Mouse (Mus musculus): ENCODE measurements around the gene Hfe2.
"Not testable (repeated sequence)": the region's sequence is repeated elsewhere in the genome, so short reads cannot be mapped to it uniquely, and the experiment has no call there.

The Hfe2 gene

DNA sequence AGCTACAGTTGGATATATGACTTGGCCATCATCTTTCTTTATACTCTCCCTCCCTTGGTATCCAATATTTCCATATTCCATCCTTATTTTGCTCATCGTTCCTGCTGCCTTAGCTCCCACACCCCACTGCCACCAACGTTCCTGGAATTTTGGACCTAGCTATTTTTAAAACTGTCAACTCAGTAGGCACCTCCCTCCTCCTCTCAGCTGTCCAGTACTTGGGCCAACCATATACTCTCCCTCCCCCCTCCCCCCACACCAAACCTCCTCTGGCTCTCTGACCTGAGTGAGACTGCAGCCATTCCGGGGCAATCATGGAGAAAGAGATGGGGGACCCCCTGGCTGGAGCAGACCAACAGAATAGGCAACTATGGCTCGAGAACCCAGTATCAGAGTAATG is at the start of gene Hfe2:
Hfe2 (plus strand) TSS at position 259 of the 400 bp plus-strand sequence.
- DNase-seq (ENCODE audit: low spot score), result no peak

GRCm38 (mm10) chr3:96477084-96477483 is 47.9 kb upstream of the Hfe2 start:
- DNase-seq (ENCODE audit: low spot score), result no peak

DNA sequence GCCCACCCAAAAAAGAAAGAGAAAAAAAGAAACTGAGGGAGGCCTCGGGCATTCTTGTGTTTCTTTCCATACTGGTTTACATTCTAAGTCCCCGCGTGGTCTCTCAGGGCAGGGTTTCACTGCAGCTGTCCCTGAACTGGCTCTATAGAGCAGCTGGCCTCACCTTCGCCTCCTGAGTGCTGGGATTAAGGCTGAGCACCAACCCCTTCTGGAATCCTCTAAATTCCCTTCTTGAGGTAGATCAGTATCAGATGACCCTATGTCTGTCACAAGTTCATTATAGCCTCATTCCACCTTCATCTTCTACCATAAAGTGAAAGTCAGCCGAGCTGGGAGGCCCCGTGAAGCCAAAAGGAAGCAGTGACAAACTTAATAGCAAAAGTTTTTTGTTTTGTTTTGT is 47.4 kb upstream of the Hfe2 start:
- DNase-seq (ENCODE audit: low spot score), result no peak

DNA sequence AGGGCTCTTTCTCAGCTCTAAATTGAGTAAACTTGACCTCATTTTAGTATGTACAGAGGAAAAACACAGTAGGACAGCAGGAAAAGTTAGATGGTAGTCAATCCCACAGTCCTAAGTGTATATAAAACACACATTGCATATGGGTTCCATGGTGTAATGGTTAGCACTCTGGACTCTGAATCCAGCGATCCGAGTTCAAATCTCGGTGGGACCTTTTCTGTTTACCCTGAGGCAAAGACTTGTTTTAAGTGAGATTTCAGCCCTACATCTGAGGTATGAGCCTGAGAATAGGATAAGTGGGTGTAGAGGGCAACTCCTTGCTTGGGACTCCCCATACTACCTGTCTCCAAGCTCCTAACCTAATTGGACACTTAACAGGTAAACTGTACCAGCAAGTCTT is 45.7 kb upstream of the Hfe2 start:
- DNase-seq (ENCODE audit: low spot score), result peak; percentile 70

DNA sequence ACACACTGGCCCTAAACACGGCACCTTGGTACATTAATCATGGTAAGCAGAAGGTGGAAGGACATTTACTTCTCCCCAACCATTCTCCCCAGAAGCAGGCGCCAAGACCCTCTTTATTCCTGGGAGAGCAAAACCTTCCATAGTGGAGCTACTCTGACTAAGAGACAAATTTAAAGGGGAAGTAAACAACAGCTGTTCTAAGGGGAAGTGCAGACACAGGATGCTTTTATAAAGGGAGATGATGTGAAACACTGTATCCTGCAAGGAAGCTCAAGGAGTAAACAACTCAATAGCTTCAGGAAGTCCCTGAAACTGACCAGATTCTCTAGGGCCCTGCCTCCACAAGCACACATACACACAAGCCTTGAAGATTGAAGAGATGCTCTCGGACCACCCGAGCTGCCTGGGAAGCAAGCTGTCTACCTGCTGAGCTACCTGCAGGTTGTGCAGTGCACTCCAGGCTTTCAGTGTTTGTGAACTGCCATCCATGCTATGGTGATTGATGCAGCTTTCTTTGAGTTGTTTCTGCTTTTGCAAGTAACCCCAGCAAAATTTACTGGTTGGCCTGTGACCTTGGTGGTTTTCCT is 44.2 kb upstream of the Hfe2 start:
- no peak for DNase-seq (ENCODE audit: low spot score)

GRCm38 (mm10) chr3:96481856-96482255 is 43.1 kb upstream of the Hfe2 start:
- DNase-seq (ENCODE audit: low spot score), result no peak

- no peak for DNase-seq (ENCODE audit: low spot score)
Measured at GRCm38 (mm10) chr3:96482451-96482850, 42.5 kb upstream of the Hfe2 start.

DNA sequence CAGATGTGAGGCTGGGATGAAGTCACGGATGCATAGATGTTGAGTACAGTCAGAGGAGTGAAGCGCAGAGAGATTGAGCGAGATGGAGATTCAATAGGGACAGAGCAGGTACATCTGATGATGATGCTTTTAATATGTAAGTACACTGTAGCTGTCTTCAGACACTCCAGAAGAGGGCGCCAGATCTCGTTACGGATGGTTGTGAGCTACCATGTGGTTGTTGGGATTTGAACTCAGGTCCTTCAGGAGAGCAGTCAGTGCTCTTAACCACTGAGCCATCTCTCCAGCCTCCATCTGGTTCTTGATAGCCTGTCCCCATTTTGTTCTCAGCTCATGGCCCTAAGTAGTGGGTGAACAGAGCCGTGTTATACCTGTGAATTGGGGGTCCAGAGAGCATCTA is 41.9 kb upstream of the Hfe2 start:
- not testable (repeated sequence) for DNase-seq (ENCODE audit: low spot score)

- DNase-seq (ENCODE audit: low spot score), result no peak
Measured at GRCm38 (mm10) chr3:96483946-96484345, 41.0 kb upstream of the Hfe2 start.

- DNase-seq (ENCODE audit: low spot score), result no peak
Measured at GRCm38 (mm10) chr3:96484921-96485320, 40.1 kb upstream of the Hfe2 start.

GRCm38 (mm10) chr3:96485361-96485760 is 39.6 kb upstream of the Hfe2 start:
- DNase-seq (ENCODE audit: low spot score), result no peak

GRCm38 (mm10) chr3:96486064-96486827 is 38.7 kb upstream of the Hfe2 start:
- not testable (repeated sequence) for DNase-seq (ENCODE audit: low spot score)

DNA sequence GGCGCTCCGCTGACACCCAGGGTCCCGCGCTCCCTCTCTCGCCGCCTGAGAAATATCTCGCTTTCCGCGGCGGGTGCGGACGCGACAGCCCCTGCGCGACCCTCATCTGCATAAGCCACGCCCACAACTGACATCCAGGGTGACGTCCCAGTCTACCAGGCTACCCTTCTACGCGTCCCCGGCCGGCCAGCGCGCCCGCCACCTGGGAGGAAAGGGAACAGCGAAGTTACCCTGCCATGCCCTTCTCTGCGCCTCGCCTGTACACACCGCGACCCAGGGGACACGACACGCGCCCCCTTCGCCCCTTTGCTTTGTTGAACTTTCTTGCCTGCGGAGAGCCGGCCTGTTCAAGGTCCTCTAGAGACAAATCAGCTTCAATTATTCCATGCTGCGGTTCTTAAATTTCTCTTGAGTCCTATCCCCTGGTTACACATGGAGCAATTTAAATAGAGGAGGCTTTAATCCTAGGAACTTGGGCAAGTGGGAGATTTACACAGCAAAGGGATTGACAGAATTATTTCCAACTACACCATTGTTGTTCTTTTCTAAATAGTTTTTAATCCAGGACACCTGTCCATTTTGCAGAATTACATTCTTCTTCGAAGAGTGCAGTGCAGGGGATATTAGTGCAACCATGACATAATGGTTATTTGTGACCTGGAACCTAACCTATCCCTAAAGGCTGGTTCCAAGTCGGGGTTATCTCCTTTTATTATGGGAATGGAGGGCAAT is 38.0 kb upstream of the Hfe2 start:
- DNase-seq (ENCODE audit: low spot score), result peak; percentile 37

- peak; percentile 65 for DNase-seq (ENCODE audit: low spot score)
Measured at GRCm38 (mm10) chr3:96487596-96488289, 37.2 kb upstream of the Hfe2 start.

GRCm38 (mm10) chr3:96488290-96488906 is 36.6 kb upstream of the Hfe2 start:
- not testable (repeated sequence) for DNase-seq (ENCODE audit: low spot score)

DNA sequence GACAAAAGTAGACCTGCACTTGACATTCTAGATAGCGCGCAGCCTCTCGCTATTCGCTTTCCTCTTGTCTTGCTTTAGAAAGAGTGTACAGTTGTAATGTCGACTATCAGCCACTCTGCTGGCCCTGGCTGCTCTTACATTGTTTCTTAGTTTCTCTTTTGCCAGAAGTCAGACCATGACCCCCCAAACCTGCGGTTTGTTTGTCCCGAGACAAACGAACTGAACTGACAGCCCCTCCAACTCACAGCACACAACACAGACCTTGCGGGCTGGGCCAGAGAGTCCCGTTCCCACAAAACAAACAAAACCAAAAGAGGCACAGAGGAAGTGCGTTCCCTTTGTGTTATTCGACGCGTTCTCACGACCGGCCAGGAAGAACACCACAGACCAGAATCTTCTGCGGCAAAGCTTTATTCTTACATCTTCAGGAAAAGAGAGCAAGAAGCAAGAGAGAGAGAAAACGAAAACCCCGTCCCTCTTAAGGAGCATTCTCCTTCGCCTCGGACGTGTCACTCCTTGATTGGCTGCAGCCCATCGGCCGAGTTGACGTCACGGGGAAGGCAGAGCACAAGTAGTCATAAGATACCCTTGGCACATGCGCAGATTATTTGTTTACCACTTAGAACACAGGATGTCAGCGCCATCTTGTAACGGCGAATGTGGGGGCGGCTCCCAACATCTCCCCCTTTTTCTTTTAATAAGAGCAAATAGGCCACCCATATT is 35.9 kb upstream of the Hfe2 start:
- not testable (repeated sequence) for DNase-seq (ENCODE audit: low spot score)

GRCm38 (mm10) chr3:96489636-96490035 is 35.3 kb upstream of the Hfe2 start:
- not testable (repeated sequence) for DNase-seq (ENCODE audit: low spot score)

DNA sequence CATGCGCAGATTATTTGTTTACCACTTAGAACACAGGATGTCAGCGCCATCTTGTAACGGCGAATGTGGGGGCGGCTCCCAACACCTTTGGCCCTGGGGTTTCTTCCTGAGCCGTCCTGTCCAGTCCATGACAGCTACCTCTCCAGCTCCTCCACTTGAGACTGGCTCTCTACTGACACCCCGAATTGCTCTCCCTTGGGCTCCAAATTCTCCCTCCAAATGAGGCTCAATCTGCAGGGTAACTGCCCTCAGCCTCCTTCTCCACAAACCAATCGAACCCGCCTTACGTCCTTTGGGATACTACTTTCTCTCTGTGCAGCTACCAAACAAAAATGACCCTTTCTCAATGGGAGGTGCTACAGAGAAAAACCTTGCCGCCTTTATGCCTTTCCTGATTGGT is 30.5 kb upstream of the Hfe2 start:
- not testable (repeated sequence) for DNase-seq (ENCODE audit: low spot score)

GRCm38 (mm10) chr3:96494912-96495311 is 30.1 kb upstream of the Hfe2 start:
- no peak for DNase-seq (ENCODE audit: low spot score)

- DNase-seq (ENCODE audit: low spot score), result no peak
Measured at GRCm38 (mm10) chr3:96495490-96496210, 29.3 kb upstream of the Hfe2 start.

DNA sequence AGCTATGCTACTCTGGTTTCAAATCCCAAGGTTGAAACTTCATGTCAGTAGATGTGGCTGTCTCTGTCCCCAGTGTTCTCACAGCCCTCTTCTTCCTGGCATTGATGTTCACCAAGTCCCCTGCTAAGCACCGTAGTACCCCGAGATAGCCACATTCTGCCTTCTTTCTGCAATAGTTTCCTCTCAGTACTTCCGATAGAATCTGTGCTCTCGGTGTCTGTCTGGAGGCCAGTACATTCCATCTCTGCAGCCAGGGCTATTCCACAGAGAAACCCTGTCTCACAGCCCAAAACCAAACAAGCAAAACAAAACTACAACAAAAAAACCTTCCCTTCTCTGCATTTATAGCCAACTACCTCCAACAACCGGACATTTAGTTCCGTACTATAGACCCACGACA is 28.8 kb upstream of the Hfe2 start:
- no peak for DNase-seq (ENCODE audit: low spot score)

All from embryo, embryonic 10.5 days (tissue).